Mouse (Mus musculus) midbrain, embryonic 16.5 days (tissue): ENCODE results near the gene Slc16a7. TPM values are rescaled to one million over a fixed set of nuclear protein-coding genes. Genes with fewer than 3 reads are reported as not detected.

Experiments
- ATAC-seq: fragments of 200-750 bp; cut with Nextera tagmentation; 2 replicates; pipeline ENCODE4 v1.8.0; 2017; ENCODE audit warnings: moderate TSS enrichment
- H3K27ac ChIP-seq: fragments of 300-500 bp; sonication (generic); 2 replicates; pipeline ENCODE4 v1.5.1; 2014; ENCODE audit warnings: mild to moderate bottlenecking, low read length, mixed read lengths
- H3K27me3 ChIP-seq: fragments of 300-500 bp; sonication (generic); 2 replicates; pipeline ENCODE4 v1.6.1; 2014; ENCODE audit warnings: low read depth, low read length, mixed read lengths; ENCODE audit not compliant: control insufficient read depth, insufficient read depth
- H3K36me3 ChIP-seq: fragments of 300-500 bp; sonication (generic); 2 replicates; pipeline ENCODE4 v1.6.1; 2014; ENCODE audit warnings: mild to moderate bottlenecking, low read length, moderate library complexity, mixed read lengths; ENCODE audit not compliant: control insufficient read depth, insufficient read depth
- H3K4me1 ChIP-seq: fragments of 300-500 bp; sonication (generic); 2 replicates; pipeline ENCODE4 v1.6.1; 2014; ENCODE audit warnings: mild to moderate bottlenecking, low read length, mixed read lengths; ENCODE audit not compliant: control insufficient read depth, insufficient read depth
- H3K4me2 ChIP-seq: fragments of 300-500 bp; sonication (generic); 2 replicates; pipeline ENCODE4 v1.6.1; 2014; ENCODE audit warnings: mild to moderate bottlenecking, low read length, mixed read lengths
- H3K4me3 ChIP-seq: fragments of 300-500 bp; sonication (generic); 2 replicates; pipeline ENCODE4 v1.5.1; 2014; ENCODE audit warnings: low read depth, mild to moderate bottlenecking, low read length, moderate library complexity, mixed read lengths
- H3K9ac ChIP-seq: fragments of 300-500 bp; sonication (generic); 2 replicates; pipeline ENCODE4 v1.6.1; 2014; ENCODE audit warnings: low read depth, low read length, mixed read lengths
- H3K9me3 ChIP-seq: fragments of 300-500 bp; sonication (generic); replicated peaks from 2 replicates; pipeline ENCODE4 v1.6.1; 2014; ENCODE audit warnings: mild to moderate bottlenecking, low read length, mixed read lengths; ENCODE audit not compliant: control insufficient read depth, poor library complexity, severe bottlenecking
- WGBS: fragments of 180-500 bp; shearing (Covaris S2); extraction: QIAGEN DNeasy Blood & Tissue Kit; methylation state at CpG from one replicate; pipeline ENCODE4 v1.1.7; 2014; 5-methylcytosine and 5-hydroxymethylcytosine counted together
- polyA plus RNA-seq: library from polyadenylated mRNA; unstranded; fragments of >200 nt; fragmentation: Nextera tagmentation; extraction: Ambion mirVana; gene quantifications from 2 replicates; pipeline ENCODE4 v1.2.1, GENCODE M21; 2015

Gene Slc16a7
- 8.8 and 11.4 TPM in 2 replicates for polyA plus RNA-seq

- WGBS: 1% methylated on average over 64 of the region's 67 CpGs
- H3K4me1 ChIP-seq: peaks cover 15% of the 10 kb centered on the region
- H3K27me3 ChIP-seq: no peaks in the 10 kb centered on the region
- peak within 1 kb of the TSS; percentile 80 for H3K4me3 ChIP-seq
- H3K27ac ChIP-seq: peak within 1 kb of the TSS; percentile 90
- H3K4me2 ChIP-seq: peak within 1 kb of the TSS; percentile 53
- H3K9me3 ChIP-seq: no peaks in the 10 kb centered on the region
- H3K36me3 ChIP-seq: no peaks in the 10 kb centered on the region
- peak; percentile 98 for ATAC-seq
- H3K9ac ChIP-seq: peak within 1 kb of the TSS; percentile 89
Observed at GRCm38 (mm10) chr10:125388876-125389786, at the start of gene Slc16a7. Gene Slc16a7, minus strand, starts transcription at chr10:125389465.

GRCm38 (mm10) chr10:125418795-125419194 is 29.5 kb upstream of the Slc16a7 start:
- no peak overlapping the region for H3K27ac ChIP-seq
- H3K9me3 ChIP-seq: no peaks in the 10 kb centered on the region
- H3K4me1 ChIP-seq: no peaks in the 10 kb centered on the region
- WGBS: 79% methylated on average over 6 of the region's 6 CpGs
- H3K36me3 ChIP-seq: no peaks in the 10 kb centered on the region
- no peaks in the 10 kb centered on the region for H3K27me3 ChIP-seq
- H3K4me2 ChIP-seq: no peak overlapping the region
- H3K9ac ChIP-seq: no peak overlapping the region
- ATAC-seq: no peak
- no peak overlapping the region for H3K4me3 ChIP-seq

- 88% methylated on average over 4 of the region's 4 CpGs for WGBS
- no peaks in the 10 kb centered on the region for H3K36me3 ChIP-seq
- no peak overlapping the region for H3K9ac ChIP-seq
- no peak overlapping the region for H3K4me3 ChIP-seq
- no peak overlapping the region for H3K27ac ChIP-seq
- H3K27me3 ChIP-seq: no peaks in the 10 kb centered on the region
- H3K4me2 ChIP-seq: no peak overlapping the region
- no peaks in the 10 kb centered on the region for H3K9me3 ChIP-seq
- no peak for ATAC-seq
- H3K4me1 ChIP-seq: no peaks in the 10 kb centered on the region
Observed at GRCm38 (mm10) chr10:125399796-125400195, 10.5 kb upstream of the Slc16a7 start.

GRCm38 (mm10) chr10:125390011-125390410 is 746 bp upstream of the Slc16a7 start:
- peak overlapping the region; percentile 90; the same call in 1 of the 2 replicates for H3K27ac ChIP-seq
- peak overlapping the region; percentile 53 for H3K4me2 ChIP-seq
- ATAC-seq: no peak
- no peaks in the 10 kb centered on the region for H3K9me3 ChIP-seq
- no peaks in the 10 kb centered on the region for H3K36me3 ChIP-seq
- H3K9ac ChIP-seq: peak overlapping the region; percentile 89; the same call in 1 of the 2 replicates
- H3K27me3 ChIP-seq: no peaks in the 10 kb centered on the region
- WGBS: 89% methylated on average over 6 of the region's 6 CpGs
- peaks cover 15% of the 10 kb centered on the region for H3K4me1 ChIP-seq
- peak overlapping the region; percentile 80; the same call in 1 of the 2 replicates for H3K4me3 ChIP-seq

GRCm38 (mm10) chr10:125388481-125388875 is 787 bp downstream of the Slc16a7 start:
- Histone ChIP-seq H3K36me3 (no peaks in the 10 kb centered on the region), H3K4me3 (peak overlapping the region; percentile 80), H3K27ac (peak overlapping the region; percentile 90), H3K9me3 (no peaks in the 10 kb centered on the region), H3K4me1 (peaks cover 15% of the 10 kb centered on the region), H3K4me2 (peak overlapping the region; percentile 53), H3K27me3 (no peaks in the 10 kb centered on the region), H3K9ac (peak overlapping the region; percentile 89)
- peak; percentile 34 for ATAC-seq
- WGBS: 14% methylated on average over 7 of the region's 7 CpGs

GRCm38 (mm10) chr10:125387782-125388415 is 1.4 kb downstream of the Slc16a7 start:
- Histone ChIP-seq H3K36me3 (no peaks in the 10 kb centered on the region), H3K27ac (peak overlapping the region; percentile 47; the same call in 1 of the 2 replicates), H3K4me3 (peak overlapping the region; percentile 80), H3K9ac (peak overlapping the region; percentile 56; the same call in 1 of the 2 replicates), H3K4me1 (peaks cover 15% of the 10 kb centered on the region), H3K9me3 (no peaks in the 10 kb centered on the region), H3K27me3 (no peaks in the 10 kb centered on the region), H3K4me2 (peak overlapping the region; percentile 53)
- ATAC-seq: no peak
- WGBS: 29% methylated on average over 14 of the region's 14 CpGs

- Histone ChIP-seq H3K4me1 (no peaks in the 10 kb centered on the region), H3K4me2 (no peak overlapping the region), H3K36me3 (peaks cover 5% of the 10 kb centered on the region), H3K4me3 (no peak overlapping the region), H3K9ac (no peak overlapping the region), H3K27me3 (no peaks in the 10 kb centered on the region), H3K9me3 (no peaks in the 10 kb centered on the region), H3K27ac (no peak overlapping the region)
- 89% methylated on average over 5 of the region's 5 CpGs for WGBS
- no peak for ATAC-seq
Observed at GRCm38 (mm10) chr10:125375526-125375925, 13.7 kb downstream of the Slc16a7 start.

GRCm38 (mm10) chr10:125372666-125373065 is 16.6 kb downstream of the Slc16a7 start:
- peaks cover 5% of the 10 kb centered on the region for H3K36me3 ChIP-seq
- ATAC-seq: no peak
- WGBS: 91% methylated on average over 13 of the region's 13 CpGs
- no peak overlapping the region for H3K9ac ChIP-seq
- no peaks in the 10 kb centered on the region for H3K27me3 ChIP-seq
- H3K4me1 ChIP-seq: no peaks in the 10 kb centered on the region
- H3K27ac ChIP-seq: no peak overlapping the region
- no peak overlapping the region for H3K4me3 ChIP-seq
- H3K9me3 ChIP-seq: no peaks in the 10 kb centered on the region
- no peak overlapping the region for H3K4me2 ChIP-seq

GRCm38 (mm10) chr10:125371451-125371850 is 17.8 kb downstream of the Slc16a7 start:
- Histone ChIP-seq H3K27me3 (no peaks in the 10 kb centered on the region), H3K4me2 (no peak overlapping the region), H3K4me3 (no peak overlapping the region), H3K4me1 (no peaks in the 10 kb centered on the region), H3K9ac (no peak overlapping the region), H3K9me3 (no peaks in the 10 kb centered on the region), H3K36me3 (peaks cover 5% of the 10 kb centered on the region), H3K27ac (no peak overlapping the region)
- 73% methylated on average over 11 of the region's 11 CpGs for WGBS
- ATAC-seq: no peak
